Mouse (Mus musculus) lung, postnatal 0 days (tissue): Measurements from ENCODE around the gene Adprhl1.

Experiments used
- CTCF ChIP-seq: IDR thresholded peaks from 2 replicates; pipeline ENCODE4 v1.5.1; 2016; ENCODE audit warnings: antibody characterized with exemption, mild to moderate bottlenecking
- EP300 ChIP-seq: IDR thresholded peaks from 2 replicates; pipeline ENCODE4 v1.6.1; 2016; ENCODE audit warnings: antibody characterized with exemption, mild to moderate bottlenecking, control low read depth

GRCm38 (mm10) chr8:13179482-13179881, 74.5 kb downstream of the Adprhl1 start:
- TF ChIP-seq CTCF (no peak), EP300 (no peak)
